Mouse (Mus musculus): ENCODE results near the gene Tpsb2.

The Tpsb2 gene

DNA sequence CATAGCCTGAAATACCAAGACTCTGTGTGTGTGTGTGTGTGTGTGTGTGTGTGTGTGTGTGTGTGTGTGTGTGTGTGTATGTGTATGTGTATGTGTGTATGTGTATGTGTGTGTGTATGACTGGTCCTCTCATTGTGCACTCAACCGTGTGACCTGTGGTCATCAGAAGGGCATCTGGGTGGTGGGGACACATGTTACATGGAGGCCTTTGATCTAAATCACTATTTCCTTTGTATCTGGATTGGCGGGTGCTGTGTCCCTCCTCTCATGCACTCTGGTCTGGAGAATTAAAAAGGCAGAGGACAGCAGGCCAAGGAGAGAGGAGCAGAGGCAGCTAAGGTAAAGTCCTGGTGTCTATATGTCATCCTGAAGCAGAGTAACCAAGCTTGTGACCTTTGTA lies at the start of gene Tpsb2:
TSS of gene Tpsb2 (plus strand) at position 301 of the 400 bp plus-strand sequence.
- in situ Hi-C loops (cut with MboI, MseI) = loop anchor here (25.0 kb wide), 1 partner anchor 1471 kb away; the partner anchor contains the start of gene Nkx2-5

DNA sequence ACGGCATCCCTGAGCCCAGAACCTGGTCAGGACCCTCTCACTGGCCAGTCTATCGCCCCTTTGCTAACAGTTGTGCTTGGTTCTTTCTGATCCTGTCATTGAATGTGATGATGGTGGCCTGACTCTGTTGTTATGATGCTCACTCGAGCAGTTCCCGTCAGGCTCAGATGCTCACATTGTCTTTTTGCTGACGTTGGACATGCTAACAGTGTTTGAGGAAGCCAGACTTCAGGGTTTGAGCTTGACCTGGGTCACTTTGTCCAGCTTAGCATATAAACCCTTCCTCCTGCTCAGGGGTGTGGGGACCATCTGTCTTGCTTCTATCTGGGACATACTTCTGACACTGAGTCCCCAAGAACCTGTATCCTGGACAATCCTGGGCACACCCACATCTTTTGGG lies 47.8 kb upstream of the Tpsb2 start, which contains the start of gene Prss29:
TSS of gene Prss29 (plus strand) at position 301 of the 400 bp plus-strand sequence.
- in situ Hi-C loops (cut with MboI, MseI) = no loop called here

DNA sequence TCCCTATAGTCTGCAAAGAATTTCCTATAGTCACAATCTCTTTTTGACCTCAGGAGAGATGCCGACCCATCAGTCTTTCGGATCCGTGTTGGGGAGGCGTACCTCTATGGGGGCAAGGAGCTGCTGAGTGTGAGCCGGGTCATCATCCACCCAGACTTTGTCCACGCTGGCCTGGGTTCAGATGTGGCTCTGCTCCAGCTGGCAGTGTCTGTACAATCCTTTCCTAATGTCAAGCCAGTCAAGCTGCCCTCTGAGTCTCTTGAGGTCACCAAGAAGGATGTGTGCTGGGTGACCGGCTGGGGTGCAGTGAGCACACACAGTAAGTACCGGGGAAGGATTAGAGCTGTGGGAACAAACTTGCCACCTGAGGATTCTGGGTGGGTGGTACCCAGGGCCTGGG lies 45.3 kb upstream of the Tpsb2 start:
- in situ Hi-C loops (cut with MboI, MseI) = no loop called here

DNA sequence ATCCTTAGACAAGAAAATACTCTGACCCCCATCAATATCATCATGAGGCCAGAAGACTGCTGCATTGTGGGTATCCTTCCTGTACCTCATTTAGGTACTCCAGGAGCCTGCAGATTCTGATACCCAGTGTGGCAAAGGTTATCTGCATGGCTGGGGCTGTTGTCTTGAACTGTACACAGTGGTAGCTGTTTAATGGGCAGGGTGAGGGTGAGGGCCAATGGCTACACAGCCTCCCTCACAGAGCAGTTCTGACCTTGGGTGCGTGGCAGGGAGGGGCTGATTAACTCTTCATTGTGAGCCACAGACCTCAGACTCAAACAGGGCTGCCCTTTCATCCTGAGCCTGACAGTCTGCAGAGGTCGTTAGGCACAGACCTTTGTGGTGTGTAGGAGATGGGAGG lies 43.2 kb upstream of the Tpsb2 start:
- in situ Hi-C loops (cut with MboI, MseI) = no loop called here

DNA sequence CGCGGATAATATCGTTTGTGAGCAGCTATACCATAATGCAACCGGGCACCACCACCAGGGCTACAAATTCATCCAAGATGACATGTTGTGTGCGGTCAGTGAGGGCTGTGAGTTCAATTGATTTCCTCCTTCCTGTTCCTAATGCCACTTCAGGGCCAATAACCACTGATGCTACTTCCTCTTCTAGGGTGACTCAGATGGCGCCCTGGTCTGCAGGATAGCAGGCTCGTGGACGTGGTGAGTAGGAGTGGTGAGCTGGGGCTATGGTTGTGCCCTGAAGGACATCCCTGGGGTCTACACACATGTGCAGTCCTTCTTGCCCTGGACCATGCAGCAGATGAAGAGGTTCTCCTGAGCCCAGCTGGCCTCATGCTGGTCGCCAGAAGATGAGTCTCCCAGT lies 33.8 kb upstream of the Tpsb2 start:
- in situ Hi-C loops (cut with MboI, MseI) = loop anchor here (25.0 kb wide), 1 partner anchor 980 kb away; no protein-coding TSS in a partner anchor

DNA sequence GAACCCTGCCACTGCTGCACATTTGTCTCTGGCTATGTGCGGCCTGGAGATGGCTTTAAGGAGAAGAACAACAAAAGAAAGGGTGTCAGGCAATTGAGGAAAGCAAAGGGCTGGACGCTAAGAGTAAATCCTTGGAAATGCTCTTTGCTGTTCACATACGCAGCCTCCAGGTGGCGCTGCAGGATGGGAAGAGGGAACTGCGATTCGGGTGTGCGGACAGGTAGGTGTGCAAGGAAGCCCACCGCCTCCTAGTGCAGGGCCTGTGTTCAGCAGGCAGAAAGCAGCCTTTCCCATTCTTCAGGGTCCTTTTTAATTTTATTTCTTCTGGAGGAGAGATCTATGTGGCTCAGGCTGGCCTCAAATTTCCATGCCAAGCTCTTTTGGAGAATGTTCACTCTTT lies 32.2 kb upstream of the Tpsb2 start:
- in situ Hi-C loops (cut with MboI, MseI) = loop anchor here (25.0 kb wide), 1 partner anchor 978 kb away; no protein-coding TSS in a partner anchor

DNA sequence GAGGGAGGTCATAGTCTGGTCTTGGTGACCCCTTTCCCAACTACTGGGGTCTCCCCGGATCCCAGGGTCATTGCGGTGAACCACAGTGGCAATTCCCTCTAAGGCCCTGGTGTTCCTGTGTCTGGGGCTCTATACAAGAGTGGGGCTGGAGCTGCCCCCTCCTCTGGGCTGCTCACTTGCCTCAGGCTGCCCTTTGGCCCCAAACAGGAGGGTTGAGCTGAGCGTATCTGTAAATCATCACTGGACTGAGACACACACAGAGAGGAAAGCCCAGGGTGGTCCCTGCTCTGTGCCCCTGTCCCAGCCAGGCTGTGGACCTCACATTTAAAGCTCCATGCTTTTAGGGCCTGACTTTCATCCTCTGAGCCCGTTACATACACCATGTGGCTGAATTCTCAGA lies 27.9 kb upstream of the Tpsb2 start:
- in situ Hi-C loops (cut with MboI, MseI) = loop anchor here (25.0 kb wide), 1 partner anchor 974 kb away; no protein-coding TSS in a partner anchor

DNA sequence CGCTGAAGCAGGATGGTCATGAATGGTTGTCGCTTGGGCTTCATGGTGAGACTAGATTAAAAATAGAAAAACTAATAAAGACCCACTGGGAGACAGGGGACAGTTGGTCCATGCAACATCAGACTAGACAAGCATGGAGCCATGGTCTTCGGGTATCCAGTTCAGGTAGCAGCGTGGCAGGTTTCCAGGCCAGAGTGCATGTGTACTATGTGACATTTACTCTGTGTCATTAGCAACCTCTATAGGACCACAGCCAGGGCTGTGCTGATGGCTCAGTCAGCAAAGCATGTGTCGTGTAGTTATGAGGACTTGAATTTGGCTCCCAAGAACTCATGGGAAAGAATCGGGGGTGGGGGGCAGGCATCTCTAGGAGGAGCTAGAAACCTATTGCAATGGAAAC lies 26.1 kb upstream of the Tpsb2 start:
- in situ Hi-C loops (cut with MboI, MseI) = loop anchor here (25.0 kb wide), 1 partner anchor 972 kb away; no protein-coding TSS in a partner anchor

DNA sequence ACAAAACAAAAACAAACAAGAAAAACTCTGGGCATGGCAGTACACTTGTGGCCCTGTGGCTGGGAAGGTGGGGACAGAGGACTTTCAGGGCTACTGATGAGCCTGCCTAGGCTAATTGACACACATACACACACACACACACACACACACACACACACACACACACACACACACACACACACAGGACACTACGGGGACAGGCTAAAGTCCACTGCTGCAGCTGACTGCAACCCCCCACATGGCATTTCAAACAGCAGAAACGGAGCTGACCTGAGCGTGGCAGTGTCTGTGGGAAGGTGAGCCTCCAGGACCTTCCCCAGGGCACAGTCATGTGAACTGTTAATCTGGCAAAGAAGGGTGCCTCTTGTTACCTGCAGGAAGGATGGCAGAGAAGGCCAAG lies 24.6 kb upstream of the Tpsb2 start:
- in situ Hi-C loops (cut with MboI, MseI) = loop anchor here (25.0 kb wide), 1 partner anchor 971 kb away; no protein-coding TSS in a partner anchor

DNA sequence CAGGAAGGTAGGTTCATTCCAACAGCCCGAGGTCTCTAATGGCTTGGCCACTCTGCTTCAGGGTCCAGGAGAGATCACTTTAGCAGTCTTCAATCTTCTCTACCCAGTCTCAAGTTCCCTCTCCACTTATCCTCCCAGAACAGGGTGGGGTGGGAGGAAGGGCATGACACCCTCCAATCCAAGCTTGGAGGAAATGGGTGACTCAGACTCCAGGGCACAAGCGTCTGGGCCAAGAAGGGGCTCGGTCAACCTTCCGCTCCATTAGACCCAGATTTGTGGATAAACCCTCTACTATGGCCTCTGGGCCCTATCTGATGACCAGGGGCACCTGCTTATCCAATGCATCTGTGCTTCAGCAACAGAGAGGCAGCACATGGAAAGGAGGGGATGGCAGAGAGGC lies 20.6 kb upstream of the Tpsb2 start, which contains the start of gene Tpsab1:
TSS of gene Tpsab1 (minus strand) at position 101 of the 400 bp plus-strand sequence.
- in situ Hi-C loops (cut with MboI, MseI) = loop anchor here (25.0 kb wide), 1 partner anchor 967 kb away; no protein-coding TSS in a partner anchor

DNA sequence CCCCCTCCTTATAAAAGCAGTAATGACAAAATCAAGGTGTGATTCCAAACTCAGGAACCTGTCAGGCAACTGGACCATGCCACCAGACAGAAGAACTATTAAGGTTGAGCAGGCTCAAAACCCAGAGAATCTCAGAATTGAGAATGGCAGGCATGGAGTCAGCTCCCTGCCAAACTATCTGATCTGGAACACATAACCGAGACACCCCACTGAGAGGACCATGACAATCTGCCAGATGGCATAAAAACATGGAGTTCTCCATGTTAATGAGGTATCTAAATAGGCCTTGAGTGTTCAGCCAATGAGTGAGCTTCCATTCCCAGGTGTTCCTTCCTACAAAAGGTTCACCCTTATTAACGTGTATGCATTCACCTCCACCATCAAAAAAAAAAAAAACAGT lies 4.8 kb upstream of the Tpsb2 start:
- in situ Hi-C loops (cut with MboI, MseI) = loop anchor here (25.0 kb wide), 1 partner anchor 1476 kb away; the partner anchor contains the start of gene Nkx2-5

DNA sequence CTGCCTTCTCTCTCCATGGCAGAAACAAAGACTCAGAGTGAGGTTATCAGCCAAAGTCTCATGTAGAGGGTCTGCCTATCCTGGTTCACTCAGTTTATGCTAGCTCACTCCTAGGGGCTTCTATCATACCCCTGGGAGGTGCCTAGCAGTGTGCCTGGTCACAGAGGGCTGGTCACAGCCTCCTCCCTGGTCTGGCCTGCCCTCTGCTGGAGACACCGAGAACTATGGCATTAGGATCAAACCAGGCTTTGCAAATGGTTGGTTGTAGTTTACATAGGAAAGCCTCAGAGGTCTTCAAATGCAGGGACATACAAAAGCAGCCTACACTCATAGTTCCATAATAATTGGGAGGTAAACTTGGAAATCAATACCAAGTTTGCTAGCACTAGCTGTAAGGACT lies 2.4 kb upstream of the Tpsb2 start:
- in situ Hi-C loops (cut with MboI, MseI) = loop anchor here (25.0 kb wide), 1 partner anchor 1474 kb away; the partner anchor contains the start of gene Nkx2-5

DNA sequence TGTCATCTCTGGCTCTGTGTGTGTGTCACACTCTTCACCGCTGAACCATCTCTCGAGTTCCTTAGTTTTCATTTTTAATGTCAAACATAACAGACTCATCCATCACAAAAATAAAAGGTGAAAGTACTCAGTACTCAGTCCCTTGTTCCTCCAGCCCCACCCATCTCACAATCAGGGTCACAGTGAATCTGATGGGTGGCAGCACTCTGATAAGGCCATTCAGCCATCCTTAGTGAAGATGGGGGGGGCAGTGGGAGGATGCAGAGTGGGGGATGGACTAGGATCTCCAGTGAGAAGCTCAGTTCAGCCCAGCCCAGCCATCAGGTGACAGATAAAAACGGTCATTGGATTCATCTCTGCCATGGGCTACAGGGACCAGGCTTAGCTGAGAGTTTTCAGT lies 2.9 kb downstream of the Tpsb2 start, which contains the start of gene Tpsg1:
TSS of gene Tpsg1 (plus strand) at position 301 of the 400 bp plus-strand sequence.
- in situ Hi-C loops (cut with MboI, MseI) = loop anchor here (25.0 kb wide), 1 partner anchor 1468 kb away; the partner anchor contains the start of gene Nkx2-5

DNA sequence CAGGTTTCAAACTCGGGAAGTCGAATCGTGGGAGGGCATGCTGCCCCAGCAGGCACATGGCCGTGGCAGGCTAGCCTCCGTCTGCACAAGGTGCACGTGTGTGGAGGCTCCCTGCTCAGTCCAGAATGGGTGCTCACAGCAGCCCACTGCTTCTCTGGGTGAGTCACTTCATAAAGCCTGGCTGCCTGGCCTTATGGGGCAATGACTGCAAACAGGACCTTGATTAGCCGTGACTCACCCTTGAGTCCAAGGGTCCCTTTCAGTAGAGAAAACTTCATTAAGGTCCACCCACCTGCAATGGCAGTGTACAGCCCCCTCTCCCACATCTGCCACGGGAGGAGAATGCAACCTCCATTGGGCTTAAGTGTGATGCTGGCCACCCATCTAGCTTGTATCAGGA lies 6.4 kb downstream of the Tpsb2 start:
- in situ Hi-C loops (cut with MboI, MseI) = loop anchor here (25.0 kb wide), 1 partner anchor 1465 kb away; the partner anchor contains the start of gene Nkx2-5

DNA sequence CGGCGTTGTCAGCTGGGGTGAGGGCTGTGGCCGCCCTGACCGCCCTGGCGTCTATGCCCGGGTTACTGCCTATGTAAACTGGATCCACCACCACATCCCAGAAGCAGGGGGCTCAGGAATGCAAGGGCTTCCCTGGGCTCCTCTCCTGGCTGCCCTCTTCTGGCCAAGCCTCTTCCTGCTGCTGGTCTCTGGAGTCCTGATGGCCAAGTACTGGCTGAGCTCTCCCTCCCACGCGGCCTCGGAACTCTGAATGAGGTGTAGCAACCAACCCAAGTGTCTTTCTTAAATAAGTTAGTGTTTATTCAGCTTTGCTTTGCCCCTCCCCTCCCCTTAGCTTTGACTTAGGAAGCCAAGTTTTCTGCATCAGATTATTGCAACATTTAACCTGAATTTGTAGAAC lies 7.9 kb downstream of the Tpsb2 start:
- in situ Hi-C loops (cut with MboI, MseI) = loop anchor here (25.0 kb wide), 1 partner anchor 1463 kb away; the partner anchor contains the start of gene Nkx2-5

DNA sequence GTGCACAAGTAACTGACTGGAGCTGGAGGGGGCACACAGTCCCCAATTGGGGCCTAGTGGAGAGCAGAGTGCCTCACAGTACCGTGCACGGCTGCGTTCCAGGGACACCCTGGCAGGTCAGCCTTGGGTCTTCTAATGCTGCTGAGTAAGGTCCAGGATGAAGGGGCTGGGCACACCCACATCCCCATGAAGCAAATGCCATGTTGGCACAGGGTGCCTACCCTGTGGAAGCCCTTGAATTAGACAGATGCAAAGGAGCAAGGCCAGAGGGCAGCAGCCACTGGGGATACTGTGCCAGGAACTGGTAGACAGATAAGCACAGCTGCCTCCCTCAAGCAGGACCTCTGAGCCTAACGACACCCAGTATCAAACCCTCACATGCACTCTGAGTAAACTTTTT lies 28.4 kb downstream of the Tpsb2 start:
- in situ Hi-C loops (cut with MboI, MseI) = loop anchor here (10.0 kb wide), 1 partner anchor 300 kb away; no protein-coding TSS in a partner anchor

DNA sequence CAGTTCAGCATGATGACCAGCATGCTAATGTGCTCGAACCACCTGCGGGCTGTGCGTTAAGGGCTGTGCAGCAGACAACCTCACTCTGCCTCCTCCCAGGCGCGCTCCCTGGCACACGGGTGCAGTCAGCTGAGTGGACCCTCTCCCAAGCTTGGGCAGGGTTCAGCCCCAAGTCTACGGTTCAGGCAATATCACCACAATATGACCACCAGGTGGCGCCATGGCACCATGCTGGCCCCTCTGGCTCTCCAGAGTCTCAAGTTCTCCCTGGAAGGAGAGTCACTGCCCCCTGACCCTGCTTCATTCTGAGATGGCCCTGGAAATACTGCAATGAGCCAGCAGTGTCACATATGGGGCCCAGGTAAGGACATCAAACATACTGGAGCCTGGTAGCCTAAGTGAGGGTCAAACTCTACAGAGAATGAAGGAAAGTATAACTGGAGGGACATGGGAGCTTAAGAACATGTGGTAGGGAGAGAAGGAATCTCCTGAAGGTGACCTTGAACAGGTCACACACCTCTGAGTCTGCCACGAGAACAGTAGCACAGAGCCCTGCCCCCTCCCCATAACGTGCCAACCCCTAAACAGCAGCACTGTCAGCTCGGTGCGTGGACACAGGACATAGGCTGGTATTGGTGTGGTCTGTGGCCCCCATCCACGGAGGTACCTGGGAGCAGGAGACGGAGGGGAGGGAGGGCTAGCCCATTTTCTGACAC lies 31.9 kb downstream of the Tpsb2 start:
- in situ Hi-C loops (cut with MboI, MseI) = loop anchor here (10.0 kb wide), 1 partner anchor 297 kb away; no protein-coding TSS in a partner anchor

DNA sequence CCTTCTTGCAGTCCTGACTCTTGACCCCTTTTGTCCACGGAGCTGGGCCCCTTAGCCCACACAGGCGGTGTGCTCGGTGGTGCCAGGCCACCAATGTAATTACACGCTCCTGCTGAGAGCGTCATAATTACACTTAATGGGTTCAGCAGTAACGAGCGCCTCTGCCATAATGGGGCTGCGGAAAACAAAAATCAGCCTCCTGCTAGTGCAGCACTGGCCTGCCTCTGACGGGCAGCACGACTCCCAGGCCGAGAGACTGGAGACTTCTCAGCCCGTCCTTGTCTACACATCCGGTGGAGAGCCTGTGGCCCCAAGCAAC lies 32.4 kb downstream of the Tpsb2 start:
- in situ Hi-C loops (cut with MboI, MseI) = loop anchor here (10.0 kb wide), 1 partner anchor 296 kb away; no protein-coding TSS in a partner anchor

DNA sequence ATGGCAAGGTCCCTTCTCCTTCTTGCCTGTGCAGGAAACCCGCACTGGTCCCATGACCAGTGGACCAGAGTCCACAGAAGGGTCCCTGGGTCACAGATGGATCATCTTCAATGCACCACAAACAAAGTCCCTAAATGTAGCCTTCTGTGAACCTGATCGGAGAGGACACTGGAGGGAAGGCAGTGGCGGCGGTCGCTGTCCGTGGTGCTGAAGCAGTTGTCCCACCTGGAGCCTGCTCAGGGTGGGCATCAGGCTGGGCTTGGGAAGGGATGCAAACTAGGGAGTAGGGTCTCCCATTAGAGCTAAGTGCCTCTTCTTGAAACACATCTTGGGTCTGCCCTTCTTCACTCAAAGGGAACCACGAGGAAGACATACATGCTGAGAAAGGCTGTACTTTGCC lies 34.3 kb downstream of the Tpsb2 start:
- in situ Hi-C loops (cut with MboI, MseI) = loop anchor here (5.0 kb wide), 1 partner anchor 72 kb away; no protein-coding TSS in a partner anchor

DNA sequence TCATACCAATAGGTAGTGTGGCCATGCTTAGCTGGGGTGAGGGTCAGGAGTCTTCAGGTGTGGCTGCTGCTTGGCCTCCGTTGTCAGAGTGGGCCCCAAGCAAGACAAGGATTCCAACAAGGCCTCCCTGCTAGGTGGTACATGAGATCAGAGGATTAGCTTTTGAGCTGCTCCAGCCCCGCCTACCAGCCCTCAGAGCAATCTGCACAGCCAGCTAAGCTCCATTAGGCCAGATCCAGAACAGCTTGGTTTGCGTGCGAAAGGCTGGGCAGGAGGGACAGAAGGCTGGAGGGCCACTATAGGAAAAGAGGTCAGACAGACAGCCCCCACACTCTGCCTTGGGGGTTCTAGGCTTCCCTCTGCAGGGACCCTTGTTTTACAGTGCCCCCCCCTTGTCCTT lies 35.4 kb downstream of the Tpsb2 start:
- in situ Hi-C loops (cut with MboI, MseI) = loop anchor here (5.0 kb wide), 1 partner anchor 71 kb away; no protein-coding TSS in a partner anchor

DNA sequence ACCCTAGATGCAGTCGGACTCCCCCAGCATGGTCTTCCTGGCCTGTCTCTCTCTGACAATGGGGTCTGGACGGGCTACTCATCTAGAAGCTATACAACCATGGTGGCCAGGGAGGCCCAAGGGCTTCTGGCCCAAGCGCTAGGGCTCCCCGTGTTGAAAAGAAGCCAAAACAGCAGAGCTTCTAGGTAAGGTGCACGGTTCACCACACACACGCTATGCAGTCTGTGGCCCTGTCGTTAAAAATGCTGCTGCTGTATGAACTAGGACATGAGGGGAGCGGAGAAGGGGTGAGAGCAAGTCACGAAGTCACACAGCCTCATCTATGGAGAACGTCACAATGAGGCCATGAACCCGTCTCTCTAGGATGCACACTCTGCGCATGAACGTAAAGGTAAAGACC lies 36.1 kb downstream of the Tpsb2 start:
- in situ Hi-C loops (cut with MboI, MseI) = loop anchor here (5.0 kb wide), 1 partner anchor 70 kb away; no protein-coding TSS in a partner anchor

DNA sequence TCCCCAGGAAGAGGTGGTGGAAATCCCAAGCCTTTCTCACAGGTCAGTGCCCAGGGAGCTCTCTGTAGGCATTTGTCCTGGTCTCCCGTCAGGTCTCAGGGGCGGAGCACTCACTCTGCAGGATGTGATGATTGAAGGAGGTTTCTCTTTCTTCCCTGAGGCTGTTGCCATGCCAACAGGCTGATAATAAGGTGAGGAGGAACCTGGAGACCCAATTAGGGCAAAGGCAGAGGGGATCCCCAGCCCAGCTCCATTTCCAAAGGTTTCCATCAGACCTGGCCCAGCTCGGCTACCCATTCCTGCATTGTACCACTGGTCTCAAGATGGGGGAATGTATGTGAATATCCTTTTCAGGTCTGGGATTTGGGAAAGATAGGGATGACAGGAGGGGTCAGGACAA lies 38.1 kb downstream of the Tpsb2 start:
- in situ Hi-C loops (cut with MboI, MseI) = loop anchor here (5.0 kb wide), 1 partner anchor 68 kb away; no protein-coding TSS in a partner anchor
